Mouse (Mus musculus): ENCODE measurements around the gene Dapk2. TPM values are rescaled to one million over a fixed set of nuclear protein-coding genes. Genes with fewer than 3 reads are reported as not detected.

The Dapk2 gene
- polyA plus RNA-seq, 1 experiment from 2014 or later, result 2.6 TPM

GRCm38 (mm10) chr9:66308741-66309140 is 150.7 kb downstream of the Dapk2 start:
- Histone ChIP-seq H3K9ac (no peak overlapping the region), H3K27me3 (replicated peaks) (no peaks in the 10 kb centered on the region), H3K9me3 (no peaks in the 10 kb centered on the region), H3K4me2 (replicated peaks) (no peak overlapping the region), H3K36me3 (no peaks in the 10 kb centered on the region), H3K27ac (no peak overlapping the region), H3K4me1 (peaks cover 9% of the 10 kb centered on the region; the same call in 1 of the 2 replicates), H3K4me3 (no peak overlapping the region)
- WGBS, result 83% methylated on average over 4 of the region's 4 CpGs
- ATAC-seq (ENCODE audit: low FRiP score, low read depth), result no peak

- Histone ChIP-seq H3K27ac (no peak overlapping the region), H3K27me3 (replicated peaks) (no peaks in the 10 kb centered on the region), H3K4me1 (no peaks in the 10 kb centered on the region), H3K4me3 (no peak overlapping the region), H3K4me2 (replicated peaks) (no peak overlapping the region), H3K9me3 (no peaks in the 10 kb centered on the region), H3K36me3 (no peaks in the 10 kb centered on the region), H3K9ac (no peak overlapping the region)
- WGBS, result 49% methylated on average over 3 of the region's 3 CpGs
- ATAC-seq (ENCODE audit: low FRiP score, low read depth), result no peak
These were observed 153.4 kb downstream of the Dapk2 start for GRCm38 (mm10) chr9:66311458-66311857.

DNA sequence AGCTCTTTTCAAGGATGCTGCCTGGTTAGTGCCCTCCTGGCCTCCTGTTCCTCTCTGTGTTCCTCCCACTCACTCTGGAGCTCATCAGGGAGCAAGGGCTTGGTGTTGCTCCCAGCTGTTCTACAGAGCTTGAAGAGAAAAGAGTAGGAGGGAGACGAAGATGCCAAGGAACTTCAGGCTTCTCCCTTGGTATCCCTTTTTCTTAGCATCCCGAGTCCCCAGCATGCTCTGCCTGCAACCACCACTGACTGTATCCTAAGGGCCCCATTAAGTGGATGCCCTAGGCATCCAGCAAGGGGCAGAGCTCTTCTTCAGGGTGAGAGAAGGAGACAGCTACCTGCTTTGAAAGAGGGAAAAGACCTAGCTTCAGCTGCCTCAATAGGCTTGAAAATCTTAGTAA is 158.6 kb downstream of the Dapk2 start:
- no peak for ATAC-seq (ENCODE audit: low FRiP score, low read depth)
- 86% methylated on average over 2 of the region's 2 CpGs for WGBS
- H3K27me3 ChIP-seq (replicated peaks), result no peaks in the 10 kb centered on the region
- no peak overlapping the region for H3K4me3 ChIP-seq
- H3K9me3 ChIP-seq, result no peaks in the 10 kb centered on the region
- H3K9ac ChIP-seq, result no peak overlapping the region
- no peaks in the 10 kb centered on the region for H3K4me1 ChIP-seq
- no peak overlapping the region for H3K27ac ChIP-seq
- H3K4me2 ChIP-seq (replicated peaks), result no peak overlapping the region
- no peaks in the 10 kb centered on the region for H3K36me3 ChIP-seq

Other genes with a start within 250 kb of the Dapk2 start
- 32.6 and 39.0 TPM in 2 replicates for gene Trip4, start 249.4 kb upstream of the Dapk2 start, polyA plus RNA-seq (2016; fragmentation: Nextera tagmentation; extraction: Ambion mirVana)
- 22.3 and 23.0 TPM in 2 replicates for gene Csnk1g1, start 249.3 kb upstream of the Dapk2 start, polyA plus RNA-seq (2016; fragmentation: Nextera tagmentation; extraction: Ambion mirVana)
- gene Ppib, start 98.0 kb upstream of the Dapk2 start, polyA plus RNA-seq (2016; fragmentation: Nextera tagmentation; extraction: Ambion mirVana), result 452 and 475 TPM in 2 replicates
- gene Snx22, start 88.5 kb upstream of the Dapk2 start, polyA plus RNA-seq (2016; fragmentation: Nextera tagmentation; extraction: Ambion mirVana), result 4.2 and 4.7 TPM in 2 replicates
- gene Snx1, start 31.6 kb upstream of the Dapk2 start, polyA plus RNA-seq (2016; fragmentation: Nextera tagmentation; extraction: Ambion mirVana), result 106 and 109 TPM in 2 replicates
- gene Ciao2a, start 31.6 kb upstream of the Dapk2 start, polyA plus RNA-seq (2016; fragmentation: Nextera tagmentation; extraction: Ambion mirVana), result 107 and 115 TPM in 2 replicates
- gene Herc1, start 192.2 kb downstream of the Dapk2 start, polyA plus RNA-seq (2016; fragmentation: Nextera tagmentation; extraction: Ambion mirVana), result 44.2 and 46.7 TPM in 2 replicates